Mouse (Mus musculus): ENCODE measurements around the gene Rnf31. TPM values are rescaled to one million over a fixed set of nuclear protein-coding genes. Genes with fewer than 3 reads are reported as not detected.

Gene Rnf31
- total and polyA plus RNA-seq, 3 experiments = 12.9 to 24.5 TPM; not detected in 1

DNA sequence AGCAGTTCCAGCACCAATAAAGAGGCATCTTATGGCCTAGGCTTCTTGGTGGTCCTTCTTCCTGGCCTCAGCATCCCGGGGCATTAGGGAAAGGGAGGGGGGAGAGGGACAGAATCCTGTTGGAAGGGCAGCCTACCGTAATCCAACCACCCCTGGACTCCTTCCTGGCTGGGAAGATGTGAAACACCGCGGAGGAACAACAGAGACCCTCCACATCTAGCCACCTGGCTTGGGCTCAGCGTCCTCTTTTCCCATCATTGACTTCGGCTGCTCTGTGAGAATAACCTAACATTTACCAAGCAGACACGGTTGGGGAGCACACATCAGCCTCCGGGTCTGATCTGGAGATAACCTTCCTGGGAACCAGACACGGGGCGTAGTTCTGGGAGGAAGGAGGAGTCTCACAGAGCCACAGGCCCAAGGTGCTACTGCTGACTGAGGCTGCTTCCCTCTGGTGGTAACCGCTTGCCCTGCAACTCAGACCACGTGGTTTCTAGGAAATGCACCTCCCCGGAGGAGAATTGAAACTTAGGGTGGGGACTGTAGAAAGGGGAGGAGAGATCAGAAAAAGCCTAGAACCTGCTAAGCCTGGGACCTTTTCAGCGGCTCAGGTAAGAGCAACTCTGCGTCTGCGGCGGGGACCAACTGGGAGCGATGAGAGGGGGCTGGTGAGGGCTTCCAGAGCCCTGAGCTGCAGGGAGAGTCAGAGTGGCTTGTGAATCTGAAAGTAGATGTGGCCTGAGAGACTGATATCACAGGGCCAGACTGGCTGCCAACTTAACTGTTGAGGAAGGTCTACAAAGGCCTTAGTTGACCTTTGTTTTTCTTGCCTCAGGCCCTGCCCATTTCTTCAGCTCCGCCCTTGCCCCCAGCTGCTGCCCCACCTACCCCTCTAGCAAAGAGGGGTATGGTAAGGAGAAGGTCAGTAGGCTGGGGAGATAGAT, 12.4 kb downstream of the Rnf31 start:
- no peaks in the 10 kb centered on the region for H3K27me3 ChIP-seq (ENCODE audit: control insufficient read depth in 1 of 2, insufficient read depth in 2 of 2, low read length in 2 of 2)
- peak overlapping the region; percentile 73 for H3K27ac ChIP-seq (ENCODE audit: control insufficient read depth, low read depth, low read length)
- peak overlapping the region; percentile 54 to 84 for H3K4me3 ChIP-seq (ENCODE audit: control insufficient read depth in 1 of 2, insufficient read depth in 1 of 2, low read depth in 2 of 2, low read length in 2 of 2)
- H3K36me3 ChIP-seq (ENCODE audit: control insufficient read depth in 1 of 2, insufficient read depth in 2 of 2, low read length in 2 of 2) = peaks cover 0 to 12% of the 10 kb centered on the region in 2 experiments; a peak in 3 of 4 replicates
- H3K9ac ChIP-seq (ENCODE audit: control insufficient read depth, low read depth, low read length, poor library complexity, severe bottlenecking) = peak overlapping the region; percentile 65
- H3K9me3 ChIP-seq (replicated peaks; ENCODE audit: insufficient read depth, low read length) = no peaks in the 10 kb centered on the region
- H3K79me2 ChIP-seq (ENCODE audit: control insufficient read depth, insufficient read depth, low read length, poor library complexity) = no peaks in the 10 kb centered on the region
- DNase-seq (ENCODE audit: low read depth, low spot score) = peak; percentile 96
- peaks cover 3 to 7% of the 10 kb centered on the region in 2 experiments; a peak in 2 of 4 replicates for H3K4me1 ChIP-seq (ENCODE audit: control insufficient read depth in 1 of 2, insufficient read depth in 2 of 2, low read length in 2 of 2)
- TF ChIP-seq MXI1 (IDR thresholded peaks at IDR 0.05; ENCODE audit: low read depth, low read length) (peak; percentile 98), TCF12 (IDR thresholded peaks at IDR 0.05; ENCODE audit: low read depth, low read length) (no peak), POLR2AphosphoS5 (IDR thresholded peaks at IDR 0.05; ENCODE audit: borderline replicate concordance, low read depth, low read length) (no peak), MAFK (IDR thresholded peaks at IDR 0.05; ENCODE audit: borderline replicate concordance, low read depth, low read length) (no peak), E2F4 (IDR thresholded peaks at IDR 0.05; ENCODE audit: borderline replicate concordance, low read depth, low read length) (no peak), MEF2A (IDR thresholded peaks at IDR 0.05; ENCODE audit: extremely low read depth, insufficient replicate concordance, low read depth, low read length, poor library complexity, severe bottlenecking) (no peak), BHLHE40 (IDR thresholded peaks at IDR 0.05; ENCODE audit: borderline replicate concordance, low read depth, low read length) (0 out of 2 replicates have a peak, but pooled peaks have one; percentile 8), NRF1 (IDR thresholded peaks at IDR 0.05; ENCODE audit: insufficient read depth, low read depth, low read length, poor library complexity, severe bottlenecking) (no peak), POLR2AphosphoS2 (IDR thresholded peaks at IDR 0.05; ENCODE audit: low read length) (peak; percentile 97), HCFC1 (IDR thresholded peaks at IDR 0.05; ENCODE audit: low read depth, low read length) (peak; percentile 79), ZMIZ1 (IDR thresholded peaks at IDR 0.05; ENCODE audit: low read depth, low read length) (peak; percentile 74; the same call in 1 of the 2 replicates), TAL1 (IDR thresholded peaks at IDR 0.05; ENCODE audit: low read length) (no peak), MAZ (IDR thresholded peaks at IDR 0.05; ENCODE audit: low read depth, low read length) (peak; percentile 67; the same call in 1 of the 2 replicates), SIN3A (IDR thresholded peaks at IDR 0.05; ENCODE audit: low read length) (peak; percentile 96), EP300 (IDR thresholded peaks at IDR 0.05; ENCODE audit: low read depth in 1 of 2, low read length in 2 of 2) (peak in 1 of 2 experiments; percentile 37; a peak in 2 of 4 replicates), SMC3 (IDR thresholded peaks at IDR 0.05; ENCODE audit: low read depth, low read length) (peak; percentile 77), CHD1 (IDR thresholded peaks at IDR 0.05; ENCODE audit: low read depth, low read length) (no peak), ZC3H11A (IDR thresholded peaks at IDR 0.05; ENCODE audit: low read depth, low read length) (0 out of 2 replicates have a peak, but pooled peaks have one; percentile 31), JUND (IDR thresholded peaks at IDR 0.05; ENCODE audit: low read depth, low read length) (no peak), KAT2A (conservative IDR thresholded peaks at IDR 0.05; ENCODE audit: low read depth, low read length) (peak; percentile 15; the same call in 1 of the 2 replicates), TBP (IDR thresholded peaks at IDR 0.05; ENCODE audit: low read depth, low read length) (peak; percentile 52; the same call in 1 of the 2 replicates), UBTF (IDR thresholded peaks at IDR 0.05; ENCODE audit: borderline replicate concordance, insufficient read depth, low read depth, low read length) (0 out of 2 replicates have a peak, but pooled peaks have one; percentile 16), GABPA (IDR thresholded peaks at IDR 0.05; ENCODE audit: low read depth, low read length) (no peak), USF2 (IDR thresholded peaks at IDR 0.05; ENCODE audit: borderline replicate concordance in 1 of 2, insufficient read depth in 1 of 2, low read depth in 1 of 2, low read length in 2 of 2) (peak; percentile 48 to 86; a peak in 2 of 4 replicates), ETS1 (IDR thresholded peaks at IDR 0.05; ENCODE audit: low read depth, low read length) (peak; percentile 58; the same call in 1 of the 2 replicates), RCOR1 (IDR thresholded peaks at IDR 0.05; ENCODE audit: low read depth, low read length) (no peak), MYB (IDR thresholded peaks at IDR 0.05; ENCODE audit: low read depth, low read length) (no peak), ZNF384 (IDR thresholded peaks at IDR 0.05; ENCODE audit: low read depth, low read length) (0 out of 2 replicates have a peak, but pooled peaks have one; percentile 22), ZKSCAN1 (IDR thresholded peaks at IDR 0.05; ENCODE audit: low read depth, low read length) (no peak), CHD2 (IDR thresholded peaks at IDR 0.05; ENCODE audit: low read length) (no peak), USF1 (IDR thresholded peaks at IDR 0.05; ENCODE audit: low read depth, low read length) (peak; percentile 97), CTCF (IDR thresholded peaks at IDR 0.05 in 2 of 3, conservative IDR thresholded peaks at IDR 0.05 in 1 of 3; ENCODE audit: control insufficient read depth in 1 of 3, insufficient read depth in 1 of 3, low read depth in 2 of 3, low read length in 3 of 3, poor library complexity in 1 of 3, severe bottlenecking in 1 of 3) (peak; percentile 81 to 85 (median 84)), ELF1 (IDR thresholded peaks at IDR 0.05; ENCODE audit: low read depth, low read length) (peak; percentile 82)
